Mouse (Mus musculus) neutrophil, adult 65 days (primary cell): ENCODE results near the gene Arhgdib. TPM values are rescaled to one million over a fixed set of nuclear protein-coding genes. Genes with fewer than 3 reads are reported as not detected.

ENCODE experiments used
- total RNA-seq: library from RNA; stranded (reverse); gene quantifications from 2 replicates; pipeline ENCODE4 v1.2.4, GENCODE M21; 2023

The Arhgdib gene
- total RNA-seq: 1,661 and 2,140 TPM in 2 replicates

GRCm38 (mm10) chr6:136941051-136942021, at the start of gene Arhgdib:
TSS of gene Arhgdib (minus strand) at chr6:136941899.

DNA sequence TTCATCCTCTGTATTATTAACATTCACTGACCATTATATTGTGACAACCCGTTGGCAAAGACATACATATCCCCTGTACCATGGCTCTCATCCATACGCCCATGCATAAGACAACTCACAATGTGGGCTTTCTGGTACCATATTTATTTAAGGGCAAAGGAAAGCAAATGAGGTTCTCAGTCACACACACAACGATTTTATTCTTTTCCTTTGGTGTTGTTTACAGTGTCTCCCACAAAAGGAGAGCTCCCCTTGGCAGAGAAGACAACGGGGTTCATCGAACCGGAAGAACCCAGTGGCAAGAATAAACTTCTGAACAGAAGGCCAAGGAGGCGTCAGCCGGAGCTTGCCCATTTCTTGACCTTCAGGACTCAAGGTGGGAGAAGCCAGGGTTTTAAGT, 18.2 kb downstream of the Arhgdib start, which contains the start of gene Pde6h:
Gene Pde6h (plus strand): TSS at position 301 of the 400 bp plus-strand sequence.

GRCm38 (mm10) chr6:136922080-136922479, 19.6 kb downstream of the Arhgdib start, which contains the start of gene Erp27:
TSS of gene Erp27 (minus strand) at chr6:136922180.

GRCm38 (mm10) chr6:136875670-136876069, 66.0 kb downstream of the Arhgdib start, which contains the start of gene Mgp:
TSS of gene Mgp (minus strand) at chr6:136875823.

Other genes with a start within 250 kb of the Arhgdib start
- 0.35 and 0.59 TPM in 2 replicates for gene Gucy2c, start 160.1 kb downstream of the Arhgdib start, total RNA-seq
- 38.7 and 48.1 TPM in 2 replicates for gene Hist4h4, start 137.5 kb downstream of the Arhgdib start, total RNA-seq
- 82.0 and 84.1 TPM in 2 replicates for gene H2afj, start 133.7 kb downstream of the Arhgdib start, total RNA-seq
- 2.2 and 4.9 TPM in 2 replicates for gene BC049715, start 114.3 kb downstream of the Arhgdib start, total RNA-seq
- 115 and 147 TPM in 2 replicates for gene Wbp11, start 113.7 kb downstream of the Arhgdib start, total RNA-seq
- gene Smco3, start 106.4 kb downstream of the Arhgdib start, total RNA-seq: not detected in 2 replicates
- not detected in 2 replicates for gene Art4, start 84.2 kb downstream of the Arhgdib start, total RNA-seq
- not detected in 2 replicates for gene Mgp, start 66.1 kb downstream of the Arhgdib start, total RNA-seq
- 2.9 and 6.6 TPM in 2 replicates for gene Erp27, start 19.7 kb downstream of the Arhgdib start, total RNA-seq
- gene Pde6h, start 18.1 kb downstream of the Arhgdib start, total RNA-seq: 0.16 TPM in 1 of 2 replicates, not detected in the other
- gene Rerg, start 228.6 kb upstream of the Arhgdib start, total RNA-seq: 0.16 TPM in 1 of 2 replicates, not detected in the other